Mouse (Mus musculus) spleen, adult 2 months (tissue): ENCODE results near the gene March7. TPM values are rescaled to one million over a fixed set of nuclear protein-coding genes. Genes with fewer than 3 reads are reported as not detected.

Source experiments
- DNase-seq, 2 experiments: peaks; one replicate each; pipeline versions ENCODE4 v3.0.0 to v3.0.0-alpha.2; 2012 to 2021; ENCODE audit warnings: low spot score in 2 of 2, low read depth in 1 of 2
- H3K27ac ChIP-seq: fragments of 200-500 bp; 2 replicates; pipeline ENCODE4 v1.5.1; 2012; ENCODE audit warnings: low read length, inconsistent platforms; ENCODE audit not compliant: insufficient read depth
- H3K27me3 ChIP-seq: fragments of 200-500 bp; 2 replicates; pipeline ENCODE4 v1.6.1; 2012; ENCODE audit warnings: mild to moderate bottlenecking, moderate library complexity, low read length, inconsistent platforms; ENCODE audit not compliant: control insufficient read depth, insufficient read depth
- H3K36me3 ChIP-seq: fragments of 200-500 bp; 2 replicates; pipeline ENCODE4 v1.6.1; 2012; ENCODE audit warnings: mild to moderate bottlenecking, low read length, inconsistent platforms; ENCODE audit not compliant: control insufficient read depth, insufficient read depth
- H3K4me1 ChIP-seq: fragments of 200-500 bp; 2 replicates; pipeline ENCODE4 v1.6.1; 2011; ENCODE audit warnings: inconsistent platforms; ENCODE audit not compliant: control insufficient read depth, insufficient read depth, insufficient read length
- H3K4me3 ChIP-seq: fragments of 200-500 bp; 2 replicates; pipeline ENCODE4 v1.5.1; 2011; ENCODE audit warnings: mild to moderate bottlenecking, inconsistent platforms; ENCODE audit not compliant: insufficient read depth, insufficient read length; ENCODE audit errors: extremely low read depth
- CTCF ChIP-seq: fragments of 200-500 bp; IDR thresholded peaks from 2 replicates; pipeline ENCODE4 v1.5.1; 2011; ENCODE audit warnings: mild to moderate bottlenecking, inconsistent platforms; ENCODE audit not compliant: insufficient read depth, insufficient read length, insufficient replicate concordance; ENCODE audit errors: extremely low read depth
- POLR2A ChIP-seq: fragments of 200-500 bp; IDR thresholded peaks from 2 replicates; pipeline ENCODE4 v1.6.1; 2011; ENCODE audit warnings: low read depth, low read length, inconsistent platforms
- WGBS: fragments of 180-500 bp; shearing (Covaris S2); methylation state at CpG from one replicate; pipeline ENCODE4 v1.1.7; 2018; 5-methylcytosine and 5-hydroxymethylcytosine counted together
- polyA plus RNA-seq: library from polyadenylated mRNA; depleted of rRNA; stranded (reverse); fragments of >200 nt; gene quantifications from 2 replicates; pipeline ENCODE4 v1.2.3, GENCODE M21; 2012

Gene March7
- polyA plus RNA-seq, 1 experiment: 6.4 TPM

DNA sequence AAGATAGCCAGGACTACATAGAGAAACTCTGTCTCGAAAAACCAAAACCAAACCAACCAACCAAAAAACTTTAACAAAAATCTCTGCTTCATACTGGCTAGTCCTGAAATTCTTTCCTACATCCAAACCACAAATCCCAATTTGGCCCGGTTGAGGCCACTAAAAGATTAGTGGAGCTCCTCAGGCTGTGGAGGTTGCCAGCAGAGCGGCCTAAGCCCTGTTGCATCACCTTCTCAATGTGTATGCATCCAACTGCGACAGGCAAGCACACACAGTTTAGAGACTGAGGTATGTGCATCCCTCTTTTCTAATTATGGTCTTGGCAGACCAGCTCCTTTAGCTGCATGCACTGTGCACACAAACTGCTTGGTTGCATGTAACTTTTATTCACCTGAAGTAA is 36.1 kb upstream of the March7 start:
- Histone ChIP-seq H3K4me3 (no peak overlapping the region), H3K36me3 (no peaks in the 10 kb centered on the region), H3K27me3 (no peaks in the 10 kb centered on the region), H3K27ac (no peak overlapping the region), H3K4me1 (peaks cover 10% of the 10 kb centered on the region)
- TF ChIP-seq CTCF: no peak
- no peak for TF ChIP-seq POLR2A
- 88% methylated on average over 4 of the region's 4 CpGs for WGBS
- no peak for DNase-seq

DNA sequence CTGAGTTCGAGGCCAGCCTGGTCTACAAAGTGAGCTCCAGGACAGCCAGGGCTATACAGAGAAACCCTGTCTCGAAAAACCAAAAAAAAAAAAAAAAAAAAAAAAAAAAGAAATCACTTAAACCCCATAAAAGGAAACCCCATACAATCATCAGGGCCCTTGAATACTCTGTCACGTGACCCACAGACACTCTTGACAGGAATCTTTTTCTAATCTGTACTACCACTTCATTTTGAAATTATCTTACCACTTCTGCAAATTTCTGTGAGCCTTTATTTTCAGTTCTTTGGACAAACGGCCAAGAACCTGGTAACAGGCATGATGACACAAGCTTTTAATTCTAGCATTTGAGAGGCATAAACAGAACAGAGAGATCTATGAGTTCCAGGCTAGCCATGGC is 34.6 kb upstream of the March7 start:
- TF ChIP-seq CTCF (no peak), POLR2A (no peak)
- WGBS: 68% methylated on average over 3 of the region's 4 CpGs

DNA sequence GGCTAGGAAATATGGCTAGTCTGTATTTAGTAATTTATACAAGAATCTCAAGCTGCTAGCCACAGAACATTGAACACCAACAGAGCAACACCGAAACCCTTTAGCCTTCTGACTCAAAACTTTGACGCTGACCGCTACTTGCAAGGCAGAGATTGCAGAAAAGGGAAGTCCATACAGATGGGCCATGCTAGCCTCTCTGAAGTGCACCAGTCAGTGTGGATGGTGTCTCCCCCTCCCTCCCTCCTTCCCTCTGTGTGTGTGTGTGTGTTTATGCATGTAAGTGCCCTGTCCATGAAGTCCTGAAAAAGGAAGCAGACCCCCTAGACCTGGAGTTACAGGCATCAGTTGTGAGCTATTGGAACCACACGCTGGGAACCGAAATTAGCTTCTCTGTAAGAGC is 33.6 kb upstream of the March7 start:
- Histone ChIP-seq H3K27ac (peak overlapping the region; percentile 27; the same call in 1 of the 2 replicates), H3K27me3 (no peaks in the 10 kb centered on the region), H3K4me1 (peaks cover 10% of the 10 kb centered on the region), H3K36me3 (no peaks in the 10 kb centered on the region), H3K4me3 (no peak overlapping the region)
- DNase-seq: no peak
- whole genome bisulfite sequencing: 43% methylated on average over 5 of the region's 5 CpGs
- TF ChIP-seq POLR2A (no peak), CTCF (no peak)

More for the DNA sequence above, 34.6 kb upstream of the March7 start:
- no peaks in the 10 kb centered on the region for H3K27me3 ChIP-seq
- H3K4me3 ChIP-seq: no peak overlapping the region
- no peaks in the 10 kb centered on the region for H3K36me3 ChIP-seq
- H3K4me1 ChIP-seq: peaks cover 10% of the 10 kb centered on the region
- H3K27ac ChIP-seq: no peak overlapping the region; the same call in 1 of the 2 replicates
- no peak for DNase-seq

DNA sequence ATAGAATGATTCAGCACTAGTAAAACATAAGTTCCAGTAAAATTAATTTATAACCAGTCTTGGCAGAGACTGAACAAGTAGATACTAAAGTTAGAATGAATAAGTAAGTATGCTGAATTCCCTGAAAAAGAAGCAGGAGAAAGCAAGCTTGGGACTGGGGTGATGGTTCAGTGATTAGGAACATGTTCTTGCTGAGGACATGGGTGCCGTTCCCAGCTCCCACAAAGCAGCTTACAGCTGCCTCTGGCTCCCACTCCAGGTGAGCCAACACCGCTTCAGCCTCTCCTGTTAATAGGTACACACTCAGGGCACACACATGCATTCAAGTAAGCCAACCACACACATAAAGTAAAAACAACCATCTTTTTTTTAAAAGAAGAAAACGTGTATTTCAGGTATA is 32.2 kb upstream of the March7 start:
- no peaks in the 10 kb centered on the region for H3K36me3 ChIP-seq
- 92% methylated on average over 3 of the region's 3 CpGs for WGBS
- no peaks in the 10 kb centered on the region for H3K27me3 ChIP-seq
- DNase-seq: no peak
- no peak for TF ChIP-seq CTCF
- TF ChIP-seq POLR2A: no peak
- no peak overlapping the region for H3K4me3 ChIP-seq
- H3K27ac ChIP-seq: no peak overlapping the region
- peaks cover 7% of the 10 kb centered on the region for H3K4me1 ChIP-seq

DNA sequence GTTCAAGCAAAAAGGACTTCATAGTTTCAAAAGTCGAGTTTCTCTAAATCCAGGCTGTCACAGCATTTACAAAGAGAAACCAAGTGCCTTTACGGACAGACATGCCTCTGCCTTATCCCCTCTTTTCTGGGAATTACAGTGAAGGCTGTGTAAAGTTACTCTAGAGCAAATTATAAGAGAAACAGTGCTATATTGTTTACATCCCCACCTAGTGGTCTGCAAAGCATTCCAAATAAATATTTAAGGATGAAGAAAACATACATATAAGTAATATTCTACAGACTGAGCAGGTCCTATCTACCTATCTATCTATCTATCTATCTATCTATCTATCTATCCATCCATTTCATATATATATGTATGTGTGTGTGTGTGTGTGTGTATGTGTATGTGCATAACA is 28.0 kb upstream of the March7 start:
- no peak overlapping the region for H3K27ac ChIP-seq
- no peaks in the 10 kb centered on the region for H3K27me3 ChIP-seq
- 45% methylated on average over 2 of the region's 2 CpGs for WGBS
- TF ChIP-seq CTCF: no peak
- no peak overlapping the region for H3K4me3 ChIP-seq
- no peaks in the 10 kb centered on the region for H3K4me1 ChIP-seq
- H3K36me3 ChIP-seq: no peaks in the 10 kb centered on the region
- DNase-seq: no peak

DNA sequence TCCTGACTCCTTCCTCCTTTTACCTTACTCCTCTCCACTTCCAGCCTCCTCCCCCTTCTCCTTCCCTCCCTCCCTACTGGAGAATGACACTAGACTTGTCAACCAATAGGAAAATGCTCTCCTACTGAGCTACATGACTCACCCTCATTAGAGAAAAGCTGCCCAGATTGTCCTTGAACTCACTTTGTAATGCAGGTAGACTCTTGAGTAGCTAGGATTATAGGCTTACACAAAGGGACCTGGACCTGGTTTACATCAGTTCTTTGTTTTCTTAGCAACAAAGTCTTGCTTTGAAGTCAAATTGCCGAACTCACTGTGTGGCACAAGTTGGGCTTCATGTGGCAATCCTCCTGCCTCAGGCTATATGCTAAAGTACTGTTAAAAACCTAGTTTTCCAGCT is 12.8 kb upstream of the March7 start:
- no peak overlapping the region for H3K27ac ChIP-seq
- H3K4me3 ChIP-seq: no peak overlapping the region
- no peaks in the 10 kb centered on the region for H3K27me3 ChIP-seq
- no peak for TF ChIP-seq CTCF
- TF ChIP-seq POLR2A: no peak
- H3K4me1 ChIP-seq: no peaks in the 10 kb centered on the region
- WGBS: 91% methylated on average over 1 of the region's 1 CpGs
- no peaks in the 10 kb centered on the region for H3K36me3 ChIP-seq
- DNase-seq: no peak

DNA sequence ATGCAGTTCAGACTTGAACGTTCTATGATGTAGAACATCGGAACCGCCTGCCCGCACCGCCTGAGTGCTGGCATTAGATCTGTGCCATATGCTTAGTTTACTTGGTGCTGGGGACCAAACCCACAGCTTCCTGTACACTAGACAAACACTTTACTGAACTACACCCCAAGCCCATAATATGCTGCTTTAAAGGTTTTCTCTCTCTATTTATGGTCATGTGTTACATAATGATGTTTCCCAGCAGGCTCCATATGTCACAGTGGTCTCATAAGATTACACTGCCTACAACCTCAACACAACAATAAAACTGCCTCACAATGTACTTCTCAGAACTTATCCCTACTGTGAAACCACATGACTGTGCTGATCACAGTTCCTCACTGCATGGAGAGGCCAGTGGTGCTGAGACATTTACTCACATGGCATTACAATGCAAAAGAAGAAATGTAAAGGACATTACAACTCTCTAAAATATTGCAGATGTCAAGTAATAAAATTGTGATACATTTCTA is 9.6 kb upstream of the March7 start:
- no peak for DNase-seq
- TF ChIP-seq CTCF (no peak), POLR2A (no peak)
- Histone ChIP-seq H3K4me3 (no peak overlapping the region), H3K27me3 (no peaks in the 10 kb centered on the region), H3K36me3 (no peaks in the 10 kb centered on the region; the same call in 1 of the 2 replicates), H3K4me1 (peaks cover 7% of the 10 kb centered on the region), H3K27ac (no peak overlapping the region)
- 77% methylated on average over 5 of the region's 5 CpGs for WGBS
